Mouse (Mus musculus) lung, adult 18-20 months (tissue): ENCODE measurements around the gene Plcxd1.
"Not testable (repeated sequence)": the region's sequence is repeated elsewhere in the genome, so short reads cannot be mapped to it uniquely, and the experiment has no call there.

Source experiments
- DNase-seq, 2 experiments: peaks; one replicate each; pipeline ENCODE4 v3.0.0; 2022; ENCODE audit warnings: mixed read lengths in 2 of 2

The Plcxd1 gene

GRCm38 (mm10) chr5:110107581-110108304, 8.0 kb downstream of the Plcxd1 start, which contains the start of gene Gtpbp6:
Gene Gtpbp6 (minus strand): TSS chr5:110108197.
- DNase-seq, result peak; percentile 97

- peak in 1 of 2 experiments; percentile 98 for DNase-seq
These were observed 8.5 kb downstream of the Plcxd1 start for GRCm38 (mm10) chr5:110108305-110108628.

- DNase-seq, result peak; percentile 89 to 92
These were observed 10.2 kb downstream of the Plcxd1 start, which contains the start of gene Zfp605 for GRCm38 (mm10) chr5:110109991-110110441. Gene Zfp605 (plus strand): TSS chr5:110110092.

GRCm38 (mm10) chr5:110122380-110122779, 22.6 kb downstream of the Plcxd1 start:
- not testable (repeated sequence) for DNase-seq

- peak; percentile 99 for DNase-seq
These were observed 35.7 kb downstream of the Plcxd1 start, which contains the start of gene Chfr for GRCm38 (mm10) chr5:110135293-110136086. Gene Chfr (plus strand): TSS chr5:110135842.

GRCm38 (mm10) chr5:110136087-110136464, 36.3 kb downstream of the Plcxd1 start:
- DNase-seq, result no peak

- DNase-seq, result no peak
These were observed 38.0 kb downstream of the Plcxd1 start for GRCm38 (mm10) chr5:110137816-110138215.

GRCm38 (mm10) chr5:110139325-110139724, 39.6 kb downstream of the Plcxd1 start:
- no peak for DNase-seq

GRCm38 (mm10) chr5:110140424-110140823, 40.7 kb downstream of the Plcxd1 start:
- no peak for DNase-seq

- DNase-seq, result peak; percentile 9 to 50
These were observed 42.5 kb downstream of the Plcxd1 start for GRCm38 (mm10) chr5:110142309-110142708.

GRCm38 (mm10) chr5:110143007-110143406, 43.2 kb downstream of the Plcxd1 start:
- peak in 1 of 2 experiments; percentile 5 for DNase-seq
